7 mouse cellular contexts compared by ENCODE assay signal in genomic region chr6:29177901-29178879, GRCm38 (mm10). TPM values are rescaled to one million over a fixed set of nuclear protein-coding genes. Genes with fewer than 3 reads are reported as not detected.
DNase-seq lines count a peak whose midpoint lies in the region; ATAC-seq lines count a peak whose summit lies in the region.

No protein-coding gene starts in this region.

- 23% methylated on average over 17 of the region's 17 CpGs for WGBS in lung, embryonic 16.5 days
- WGBS in embryonic facial prominence, embryonic 14.5 days = 18% methylated on average over 16 of the region's 17 CpGs
- 35% methylated on average over 17 of the region's 17 CpGs for WGBS in intestine, embryonic 16.5 days

- no peaks in the 10 kb centered on the region; the same call in 1 of the 2 replicates for H3K4me1 ChIP-seq in lung, embryonic 16.5 days (replicated peaks; ENCODE audit: control insufficient read depth, insufficient read depth, low read length)
- H3K4me1 ChIP-seq in embryonic facial prominence, embryonic 14.5 days (ENCODE audit: control insufficient read depth, insufficient read depth, low read length) = peaks cover 6% of the 10 kb centered on the region; the same call in 1 of the 2 replicates
- H3K4me1 ChIP-seq in intestine, embryonic 16.5 days (ENCODE audit: control insufficient read depth, insufficient read depth, low read length) = no peaks in the 10 kb centered on the region

- H3K27me3 ChIP-seq in lung, embryonic 16.5 days (ENCODE audit: control insufficient read depth, insufficient read depth, low read depth, low read length) = peaks cover 61% of the 10 kb centered on the region
- 0 out of 2 replicates have a peak, but pooled peaks cover 13% of the 10 kb centered on the region for H3K27me3 ChIP-seq in embryonic facial prominence, embryonic 14.5 days (replicated peaks; ENCODE audit: control insufficient read depth, insufficient read depth, low read length)
- peaks cover 29% of the 10 kb centered on the region for H3K27me3 ChIP-seq in intestine, embryonic 16.5 days (replicated peaks; ENCODE audit: control insufficient read depth, insufficient read depth, low read length)

- ATAC-seq in lung, embryonic 16.5 days (ENCODE audit: low read depth) = no peak
- peak; percentile 27; the same call in 1 of the 2 replicates for ATAC-seq in embryonic facial prominence, embryonic 14.5 days (ENCODE audit: low read depth)
- peak; percentile 22 for ATAC-seq in intestine, embryonic 16.5 days

- no peak overlapping the region for H3K27ac ChIP-seq in lung, embryonic 16.5 days (ENCODE audit: low read length)
- H3K27ac ChIP-seq in embryonic facial prominence, embryonic 14.5 days (replicated peaks; ENCODE audit: low read depth, low read length) = no peak overlapping the region
- no peak overlapping the region for H3K27ac ChIP-seq in intestine, embryonic 16.5 days (ENCODE audit: low read length)

- peak overlapping the region; percentile 97 for H3K4me2 ChIP-seq in lung, embryonic 16.5 days (ENCODE audit: low read depth, low read length)
- peak overlapping the region; percentile 91 for H3K4me2 ChIP-seq in embryonic facial prominence, embryonic 14.5 days (ENCODE audit: low read depth, low read length)
- peak overlapping the region; percentile 98 for H3K4me2 ChIP-seq in intestine, embryonic 16.5 days (ENCODE audit: low read depth, low read length)

- peak overlapping the region; percentile 63 for H3K4me3 ChIP-seq in lung, embryonic 16.5 days (ENCODE audit: low read length)
- peak overlapping the region; percentile 60 for H3K4me3 ChIP-seq in embryonic facial prominence, embryonic 14.5 days (ENCODE audit: low read depth, low read length)
- peak overlapping the region; percentile 65 for H3K4me3 ChIP-seq in intestine, embryonic 16.5 days (ENCODE audit: low read length)

- H3K9ac ChIP-seq in lung, embryonic 16.5 days (ENCODE audit: low read length) = no peak overlapping the region
- H3K9ac ChIP-seq in embryonic facial prominence, embryonic 14.5 days (ENCODE audit: low read depth, low read length) = peak overlapping the region; percentile 73
- H3K9ac ChIP-seq in intestine, embryonic 16.5 days (ENCODE audit: low read depth, low read length) = no peak overlapping the region

- no peaks in the 10 kb centered on the region for H3K9me3 ChIP-seq in lung, embryonic 16.5 days (ENCODE audit: control insufficient read depth, low read length)
- H3K9me3 ChIP-seq in embryonic facial prominence, embryonic 14.5 days (ENCODE audit: control insufficient read depth, low read length) = no peaks in the 10 kb centered on the region
- no peaks in the 10 kb centered on the region for H3K9me3 ChIP-seq in intestine, embryonic 16.5 days (ENCODE audit: control insufficient read depth, low read length)

- no peak for DNase-seq in lung, postnatal 14 days
- DNase-seq in embryonic facial prominence, embryonic 14.5 days (ENCODE audit: low spot score) = no peak
- peak; percentile 33 for DNase-seq in retina, embryonic 14.5 days (ENCODE audit: low spot score)
- no peak for DNase-seq in adrenal gland, postnatal 36 days
- DNase-seq in adrenal gland, postnatal 10 days = no peak

- no peaks in the 10 kb centered on the region for H3K36me3 ChIP-seq in lung, embryonic 16.5 days (ENCODE audit: control insufficient read depth, insufficient read depth, low read length)
- no peaks in the 10 kb centered on the region for H3K36me3 ChIP-seq in embryonic facial prominence, embryonic 14.5 days (ENCODE audit: control insufficient read depth, insufficient read depth, low read length)
- H3K36me3 ChIP-seq in intestine, embryonic 16.5 days (ENCODE audit: control insufficient read depth, insufficient read depth, low read length) = no peaks in the 10 kb centered on the region

RNA-seq across cellular contexts. Expression of gene Prrt4, which starts 1.2 kb away (rescaled TPM):
- 0.28 and 0.30 TPM in 2 replicates for polyA plus RNA-seq in lung, embryonic 16.5 days (2015; fragmentation: Nextera tagmentation; extraction: Ambion mirVana)
- polyA plus RNA-seq in embryonic facial prominence, embryonic 14.5 days (2014; fragmentation: Nextera tagmentation; extraction: Ambion mirVana) = 0.82 and 1.4 TPM in 2 replicates
- 0.23 and 0.27 TPM in 2 replicates for polyA plus RNA-seq in intestine, embryonic 16.5 days (2015; fragmentation: Nextera tagmentation; extraction: Ambion mirVana)
- 1 to 10 TPM; 3.2 TPM for total RNA-seq in adrenal gland, postnatal 36 days (2021)
- total RNA-seq in adrenal gland, postnatal 10 days (2021) = 1 to 10 TPM; 4.2 to 5.6 TPM

RNA-seq across cellular contexts. Expression of gene Rbm28, which starts 13.4 kb away (rescaled TPM):
- polyA plus RNA-seq in lung, embryonic 16.5 days (2015; fragmentation: Nextera tagmentation; extraction: Ambion mirVana) = 32.9 and 33.5 TPM in 2 replicates
- polyA plus RNA-seq in embryonic facial prominence, embryonic 14.5 days (2014; fragmentation: Nextera tagmentation; extraction: Ambion mirVana) = 35.9 and 39.5 TPM in 2 replicates
- 23.5 and 25.5 TPM in 2 replicates for polyA plus RNA-seq in intestine, embryonic 16.5 days (2015; fragmentation: Nextera tagmentation; extraction: Ambion mirVana)
- total RNA-seq in adrenal gland, postnatal 36 days (2021) = 10 to 100 TPM; 28.4 to 29.7 TPM
- total RNA-seq in adrenal gland, postnatal 10 days (2021) = 10 to 100 TPM; 21.4 to 29.1 TPM

RNA-seq across cellular contexts. Expression of gene Impdh1, which starts 38.0 kb away (rescaled TPM):
- 42.7 and 45.7 TPM in 2 replicates for polyA plus RNA-seq in lung, embryonic 16.5 days (2015; fragmentation: Nextera tagmentation; extraction: Ambion mirVana)
- 47.1 and 50.7 TPM in 2 replicates for polyA plus RNA-seq in embryonic facial prominence, embryonic 14.5 days (2014; fragmentation: Nextera tagmentation; extraction: Ambion mirVana)
- polyA plus RNA-seq in intestine, embryonic 16.5 days (2015; fragmentation: Nextera tagmentation; extraction: Ambion mirVana) = 39.7 and 40.1 TPM in 2 replicates
- total RNA-seq in adrenal gland, postnatal 36 days (2021) = 10 to 100 TPM; 74.9 to 83.1 TPM
- 100 to 1,000 TPM; 351 to 403 TPM for total RNA-seq in adrenal gland, postnatal 10 days (2021)
